Mouse (Mus musculus) fibroblast of lung, adult 2 months (primary cell): ENCODE measurements around the gene H1foo.

ENCODE experiments used
- DNase-seq: peaks from one replicate; pipeline ENCODE4 v3.0.0-alpha.2; 2011; ENCODE audit warnings: low read depth

The H1foo gene

DNA sequence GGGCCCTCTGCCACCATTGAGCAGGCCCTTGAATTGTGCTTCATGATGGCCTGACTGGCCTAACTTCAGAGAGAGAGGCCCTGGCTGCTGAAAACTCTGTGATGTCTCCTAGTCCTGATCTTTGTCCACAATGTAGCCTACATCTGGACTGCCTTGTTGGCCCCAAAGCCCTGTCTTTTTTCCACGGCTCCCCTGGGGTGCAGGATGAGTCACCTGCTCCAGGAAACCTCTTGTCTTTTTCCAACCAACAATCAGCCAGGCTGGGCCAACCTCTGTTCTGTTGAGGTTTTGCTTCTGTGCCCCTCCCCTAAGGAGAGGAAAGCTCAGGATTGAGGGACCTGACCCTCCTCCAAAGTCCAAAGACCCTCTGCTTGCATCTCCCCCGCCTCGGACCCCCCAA, 17.0 kb downstream of the H1foo start:
- DNase-seq, result no peak

DNA sequence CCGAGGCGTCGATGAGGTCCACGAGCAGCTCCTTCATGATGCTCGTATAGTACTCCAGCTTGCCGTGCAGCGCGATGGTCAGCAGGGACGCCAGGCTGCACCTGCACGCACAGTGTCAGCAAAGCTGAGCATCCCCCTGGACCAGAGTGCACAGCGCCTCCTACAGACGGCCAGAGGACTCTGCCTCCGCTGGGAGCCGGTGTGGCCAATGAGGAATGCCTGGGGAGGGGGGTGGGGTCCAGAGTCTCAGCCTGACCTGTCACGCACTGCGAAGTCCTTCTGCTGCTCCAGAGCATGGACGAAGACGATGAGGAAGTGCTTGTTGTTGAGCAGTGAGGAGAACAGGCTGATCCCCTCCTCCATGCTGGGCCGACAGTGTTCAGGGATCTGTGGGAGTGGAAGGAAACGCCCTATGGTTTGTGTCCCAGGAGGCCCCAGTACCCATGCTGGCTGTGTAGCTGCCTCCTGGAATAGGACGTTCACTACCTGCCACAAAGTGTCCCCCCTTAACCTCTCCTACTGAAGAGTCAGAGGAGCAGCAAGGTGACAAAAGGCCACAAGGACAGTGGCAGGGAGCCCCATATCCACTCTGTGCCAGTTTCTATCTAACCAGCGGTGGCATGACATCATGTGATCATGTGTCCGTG, 17.8 kb downstream of the H1foo start:
- no peak for DNase-seq

DNA sequence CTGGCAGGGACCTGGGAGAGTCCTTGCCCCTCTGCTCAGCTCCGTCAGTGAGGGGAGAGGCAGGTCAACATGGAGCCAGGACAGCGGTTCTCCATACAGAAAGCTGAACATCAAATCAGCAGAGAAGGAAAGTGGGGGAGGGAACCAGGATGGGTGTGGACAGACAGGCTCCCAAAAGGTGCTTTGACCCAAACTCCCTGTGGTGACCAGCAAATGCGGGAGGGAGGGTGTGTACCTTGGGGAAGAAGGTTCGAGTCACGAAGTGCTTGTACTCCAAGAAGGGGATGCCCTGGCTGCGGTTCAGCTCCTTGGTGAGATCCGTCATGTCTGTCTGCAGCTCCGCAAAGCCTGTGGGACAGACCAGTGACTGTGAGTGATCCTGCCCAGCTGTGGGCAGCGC, 18.9 kb downstream of the H1foo start:
- no peak for DNase-seq

DNA sequence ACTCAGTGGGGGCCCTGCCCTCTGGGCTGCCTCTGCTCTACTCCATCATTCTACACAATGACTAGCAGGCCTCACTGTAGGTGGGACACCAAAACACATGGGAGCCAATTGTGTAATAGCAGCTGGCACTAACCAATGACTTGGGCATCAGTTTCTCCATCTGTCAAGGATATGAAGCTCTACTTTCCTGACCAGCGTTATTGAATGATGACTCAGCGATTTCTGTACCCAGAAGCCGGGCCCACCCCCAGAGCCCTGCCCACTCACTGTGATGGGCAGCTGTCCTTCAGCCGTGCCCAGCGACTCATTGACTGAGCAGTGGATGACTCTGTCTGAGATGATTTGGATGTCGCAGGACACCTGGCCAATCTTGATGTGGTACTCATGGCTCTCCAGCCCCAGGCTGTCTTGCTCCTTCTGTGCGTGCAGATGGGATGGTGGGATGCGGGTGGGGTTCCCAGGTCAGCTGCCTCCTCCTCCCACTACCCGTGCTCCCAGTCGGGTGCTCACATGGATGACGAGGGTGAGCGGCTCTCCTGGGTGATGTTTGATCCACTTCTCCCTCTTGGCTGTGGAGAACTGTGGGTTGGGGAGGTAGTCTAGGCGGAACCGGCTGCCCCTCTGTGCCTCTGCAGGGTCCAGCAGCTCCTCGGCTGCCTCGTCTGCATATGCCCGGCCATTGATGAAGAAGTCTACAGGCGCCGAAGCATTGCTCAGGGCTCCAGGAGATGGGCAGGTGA, 21.7 kb downstream of the H1foo start:
- DNase-seq, result no peak

DNA sequence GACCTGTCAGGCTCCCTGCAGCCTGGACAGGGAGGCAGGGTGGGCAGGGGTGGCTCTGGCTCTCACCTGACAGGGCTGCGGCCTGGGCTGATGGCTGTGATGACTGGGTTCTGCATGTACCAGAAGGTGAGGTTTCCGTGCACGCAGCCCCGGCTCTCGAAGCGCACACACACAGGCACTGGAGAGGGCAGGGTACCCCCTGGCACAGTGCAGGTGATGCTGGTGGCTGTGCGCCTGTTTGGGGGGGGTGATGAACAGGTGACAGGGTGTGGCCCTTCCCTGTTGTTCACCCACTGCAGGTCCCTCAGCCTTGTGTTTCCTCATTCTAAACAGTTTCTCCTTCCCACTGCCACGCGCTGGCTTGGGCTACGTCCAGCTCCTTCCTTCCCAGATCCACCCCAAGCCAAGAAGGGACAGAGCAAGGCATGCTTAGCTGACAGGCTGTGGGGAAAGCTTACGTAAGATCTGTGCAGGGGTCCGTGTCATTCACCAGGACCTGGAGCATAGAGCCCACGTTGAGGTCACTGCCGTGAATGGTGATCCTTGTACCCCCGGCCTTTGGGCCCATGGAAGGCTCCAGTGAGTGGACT, 22.6 kb downstream of the H1foo start:
- DNase-seq, result no peak

DNA sequence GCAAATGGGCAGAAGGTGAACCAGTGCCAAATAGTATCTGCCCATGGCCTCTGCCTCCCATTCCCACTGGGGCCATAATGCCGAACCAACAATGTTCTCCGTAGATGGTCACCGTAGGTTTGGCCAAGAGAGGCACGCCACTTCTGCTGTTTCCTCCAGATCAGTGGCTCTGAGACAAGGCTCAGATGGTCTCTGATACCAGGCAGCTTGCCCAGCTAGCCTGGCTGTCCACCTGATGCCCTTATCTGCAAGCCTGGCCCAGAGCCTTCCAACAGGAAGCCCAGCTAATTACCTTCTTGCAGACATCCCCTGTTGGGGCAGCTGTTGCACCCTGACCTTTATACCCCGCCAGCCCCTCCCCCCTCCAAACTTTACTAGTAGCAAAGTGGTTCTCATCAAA, 23.3 kb downstream of the H1foo start:
- DNase-seq, result no peak

DNA sequence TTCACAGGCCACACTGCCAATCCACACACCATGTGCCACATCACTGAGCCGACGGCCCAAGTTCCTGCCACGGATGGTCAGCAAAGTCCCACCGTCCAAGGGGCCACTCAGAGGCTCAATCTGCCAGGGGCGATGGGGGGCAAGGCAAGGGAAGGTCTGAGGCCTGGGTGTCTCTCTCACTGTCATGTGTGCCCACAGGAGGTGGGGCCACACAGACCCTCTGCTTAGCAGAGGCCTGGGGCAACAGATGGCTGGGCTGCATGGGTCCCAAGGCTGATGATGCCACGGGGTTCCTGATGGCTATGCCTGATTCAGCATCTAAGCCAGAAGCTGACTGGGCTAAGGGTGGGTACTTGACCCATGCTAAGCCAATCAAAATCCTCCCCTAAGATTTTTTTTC, 24.0 kb downstream of the H1foo start:
- no peak for DNase-seq

DNA sequence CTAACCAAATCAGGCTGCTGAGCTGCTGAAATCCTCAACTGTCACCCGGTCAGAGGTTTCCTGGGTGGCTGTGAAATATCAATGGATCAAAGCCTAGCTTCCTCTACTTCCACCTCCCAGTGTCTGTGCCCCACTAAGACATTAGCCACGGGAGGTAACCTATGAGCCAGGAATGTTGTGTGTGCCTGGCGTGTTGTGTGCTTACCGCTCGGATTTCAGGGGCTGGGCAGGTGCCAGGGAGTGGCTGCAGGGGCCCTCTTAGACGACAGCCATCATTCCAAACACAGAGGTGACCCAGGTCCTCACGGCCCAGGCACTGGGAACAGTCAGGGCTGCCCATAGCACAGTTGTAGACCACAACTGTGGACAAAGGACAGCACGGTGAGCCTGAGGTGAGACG, 24.4 kb downstream of the H1foo start:
- DNase-seq, result no peak

DNA sequence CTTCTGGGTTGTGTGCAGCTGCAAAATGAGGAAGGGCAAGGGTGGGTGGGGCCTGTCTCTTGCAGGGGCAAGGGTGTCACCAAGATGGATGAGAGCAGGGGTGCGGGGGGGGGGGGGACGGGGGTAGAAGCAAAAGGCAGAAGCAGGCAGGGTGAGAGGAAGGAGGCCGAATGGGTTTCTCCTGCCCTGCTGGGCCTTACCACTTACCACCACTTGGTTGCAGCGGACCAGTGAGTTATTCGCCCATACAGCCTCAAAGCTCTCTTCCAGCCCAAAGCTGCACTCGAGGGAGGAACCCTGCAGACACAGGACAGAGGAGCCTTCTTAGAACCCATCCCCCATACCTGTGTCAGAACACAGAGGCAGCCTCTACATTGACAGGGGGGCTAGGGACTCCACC, 25.2 kb downstream of the H1foo start:
- no peak for DNase-seq

DNA sequence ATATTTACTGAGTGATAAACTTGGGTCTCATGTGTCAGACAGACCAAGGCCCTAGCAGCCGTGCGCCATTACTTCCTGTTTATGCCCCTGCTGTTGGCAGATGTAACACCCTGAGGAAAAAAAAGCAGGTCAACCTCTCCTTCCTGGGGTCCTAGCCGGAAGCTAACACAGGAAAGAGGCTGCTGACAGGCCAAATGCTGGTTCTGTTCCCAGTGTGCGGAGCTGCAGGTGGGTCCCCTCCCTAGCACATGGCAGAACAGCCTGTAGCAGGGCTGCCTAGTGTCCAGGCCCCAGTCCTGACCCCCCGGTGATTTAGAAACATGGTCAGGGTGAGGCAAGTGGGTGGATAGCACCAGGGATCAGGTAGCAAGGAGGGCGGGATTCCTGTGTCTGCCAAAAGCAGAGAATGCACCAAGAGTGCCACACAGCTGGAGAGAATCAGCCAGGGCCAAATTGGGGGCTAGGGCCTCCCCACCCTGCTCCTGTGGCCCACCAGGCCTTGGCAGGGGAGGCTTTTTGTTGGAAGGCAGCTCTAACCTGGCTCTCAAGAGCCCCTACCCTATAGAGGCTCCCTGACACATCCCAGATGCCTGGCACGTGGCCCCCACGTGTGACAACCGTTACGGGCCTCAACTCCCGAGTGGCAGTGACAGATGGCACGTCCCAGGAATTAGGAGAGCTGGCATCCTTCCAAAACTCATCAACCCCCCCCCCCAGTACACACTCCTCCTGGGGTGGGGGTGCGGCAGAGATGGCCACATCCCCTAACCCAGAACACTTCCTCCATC, 26.7 kb downstream of the H1foo start:
- DNase-seq, result no peak

DNA sequence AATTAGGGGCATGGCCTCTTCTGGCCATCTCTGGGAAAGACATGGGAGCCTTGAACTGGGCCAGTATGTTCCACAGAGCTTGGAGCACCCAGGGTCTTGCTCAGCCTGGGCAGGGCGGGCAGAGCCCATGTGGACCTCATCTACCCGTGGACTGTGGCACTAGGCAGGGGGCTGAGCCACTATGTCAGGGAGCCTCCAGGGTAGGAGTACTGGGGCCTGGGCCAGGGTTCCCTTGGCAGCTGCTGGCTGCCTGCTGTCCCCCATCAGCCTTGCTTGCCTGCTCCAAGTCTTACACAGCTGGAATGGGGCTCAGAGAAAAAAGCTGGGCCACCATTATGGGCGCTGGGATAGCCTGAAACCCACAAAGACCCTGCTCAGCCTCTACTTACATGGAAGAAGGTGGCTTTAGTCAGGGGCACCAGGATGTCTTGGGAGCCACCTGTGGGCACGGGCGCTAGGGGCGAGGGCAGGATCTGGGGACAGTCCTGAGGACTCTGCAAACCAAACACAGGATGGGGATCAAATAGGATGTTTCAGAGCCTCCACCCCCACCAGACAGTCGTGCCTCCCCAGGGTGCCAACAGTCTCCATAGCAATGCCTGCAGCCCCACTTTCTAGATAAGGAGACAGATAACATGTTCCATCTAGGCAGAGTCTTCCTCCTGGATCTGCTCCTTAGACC, 27.5 kb downstream of the H1foo start:
- DNase-seq, result no peak

DNA sequence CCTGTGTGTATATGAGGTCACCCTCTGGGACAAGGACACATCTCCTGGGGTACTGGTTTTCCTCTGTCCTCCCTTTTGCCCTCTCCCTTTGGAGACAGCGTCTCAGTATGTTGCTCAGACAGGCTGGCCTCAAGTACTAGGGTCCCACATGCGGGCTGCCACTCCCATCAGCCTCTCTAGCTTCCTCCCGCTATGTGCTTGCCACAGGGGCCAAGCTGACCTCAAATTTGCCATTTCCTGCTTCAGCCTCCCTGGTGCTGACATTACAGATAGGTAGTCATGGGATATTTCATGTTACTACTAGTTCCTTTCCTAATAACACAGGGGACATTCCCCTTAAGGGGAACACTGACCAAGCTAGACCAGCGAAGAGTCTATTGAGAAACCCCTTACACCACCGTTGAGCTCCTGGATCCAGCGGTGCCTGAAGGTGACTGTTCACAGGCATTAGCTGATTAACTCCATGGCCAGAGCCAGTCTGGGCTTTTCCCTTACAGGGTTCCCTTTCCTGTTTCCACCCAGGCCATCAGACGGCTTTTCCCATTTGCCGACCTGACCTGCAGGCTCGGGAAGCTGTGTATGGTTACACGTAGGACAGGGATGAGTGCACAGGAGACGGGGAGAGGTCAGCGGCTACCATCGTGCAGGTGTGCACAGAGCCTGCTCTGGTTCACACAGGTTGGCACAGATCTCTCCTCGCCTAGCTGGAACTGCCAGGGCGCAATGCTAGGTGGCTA, 28.6 kb downstream of the H1foo start:
- DNase-seq, result no peak

DNA sequence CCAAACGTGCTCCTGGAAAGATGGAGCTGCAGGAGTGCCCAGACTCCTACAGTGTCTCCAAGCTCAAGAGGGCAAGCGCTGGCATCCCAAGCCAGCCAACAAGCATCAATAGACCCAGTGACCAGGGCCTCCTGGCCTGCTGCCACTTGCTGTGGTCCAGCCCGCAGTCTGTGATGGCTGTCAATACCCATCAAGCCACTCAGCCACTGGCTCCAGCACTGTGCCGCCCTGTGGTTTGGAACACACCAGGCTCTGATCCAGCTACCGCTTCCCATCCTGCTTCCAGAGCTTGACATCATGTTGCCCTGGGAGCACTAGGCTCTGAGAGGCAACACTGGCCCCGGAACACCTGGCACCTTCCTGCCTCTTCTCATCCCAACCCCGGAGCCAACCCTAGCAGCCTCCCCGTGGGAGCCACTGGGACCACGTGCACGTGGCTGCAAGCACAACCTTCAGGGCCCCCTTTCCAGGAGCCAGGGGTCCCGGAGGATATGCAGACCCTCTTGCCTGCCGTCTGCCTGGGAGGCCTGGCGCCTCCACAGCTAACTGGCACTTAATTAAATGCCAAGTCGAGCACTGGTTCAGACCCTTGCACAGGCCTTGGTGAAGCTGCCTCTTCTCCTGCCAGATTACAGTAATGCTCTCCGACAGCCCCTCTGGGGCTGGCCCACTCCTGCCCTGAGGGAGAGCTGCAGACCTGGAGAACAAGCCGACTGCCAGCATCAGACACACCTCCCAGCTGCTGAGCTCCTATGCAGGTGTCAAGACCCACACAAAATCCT, 29.3 kb downstream of the H1foo start:
- peak; percentile 82 for DNase-seq

DNA sequence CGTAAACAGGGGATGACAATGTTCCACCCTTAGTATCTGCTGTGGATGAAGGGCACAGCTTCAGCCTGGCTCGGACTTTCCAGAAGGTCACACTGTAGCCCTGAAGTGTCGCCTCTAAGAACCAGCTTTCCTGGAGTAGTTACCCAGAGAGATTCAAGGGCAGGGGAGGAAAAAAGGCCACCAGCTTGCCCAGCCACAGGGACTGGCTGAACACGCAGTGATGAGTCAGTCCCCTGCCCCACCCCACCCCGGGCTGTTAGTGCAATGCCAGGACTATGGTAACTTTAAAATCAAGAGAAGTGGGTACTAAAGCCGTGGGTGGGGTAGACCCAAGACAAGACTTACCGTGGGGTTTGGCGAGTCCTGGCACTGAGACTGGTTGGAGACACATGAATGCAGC, 30.9 kb downstream of the H1foo start:
- DNase-seq, result no peak

DNA sequence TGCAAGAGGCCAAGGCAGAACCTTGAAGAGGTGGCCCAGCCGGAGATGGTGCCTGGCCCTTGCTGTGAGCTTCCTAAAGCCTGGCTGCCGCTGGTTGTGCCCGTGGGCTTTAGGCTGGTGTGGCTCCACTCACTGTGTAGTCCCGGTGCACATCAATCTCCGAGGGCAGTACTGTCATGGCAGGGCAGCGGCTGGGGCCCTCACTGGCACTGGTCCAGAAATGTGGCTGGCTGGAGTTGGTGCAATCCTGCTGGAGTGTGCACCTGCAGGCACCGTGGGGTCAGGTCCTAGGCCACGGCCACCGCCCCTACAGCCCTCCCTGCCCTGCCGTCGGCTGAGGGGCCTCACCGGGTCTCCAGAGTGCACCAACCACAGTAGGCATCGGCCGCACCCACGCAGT, 33.1 kb downstream of the H1foo start:
- DNase-seq, result no peak

DNA sequence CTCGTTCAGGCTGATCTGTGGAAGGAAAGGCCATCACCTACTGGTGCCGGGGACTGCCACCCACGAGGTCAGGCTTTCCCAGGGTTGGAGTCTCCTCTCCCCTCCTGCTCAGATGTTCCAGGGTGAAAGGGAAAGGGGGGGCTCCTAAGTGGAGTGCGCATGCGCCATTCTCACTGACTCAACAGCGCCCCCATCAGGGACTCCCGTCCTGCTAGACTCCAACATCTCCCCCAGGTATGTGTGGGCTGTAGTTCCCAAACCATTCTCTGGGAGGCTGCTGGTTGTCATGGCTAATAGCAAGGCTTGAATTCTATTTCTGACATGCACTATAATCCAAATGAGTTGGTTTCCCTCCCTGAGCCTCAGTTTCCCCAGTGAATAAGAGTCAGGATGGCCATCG, 33.9 kb downstream of the H1foo start:
- no peak for DNase-seq

DNA sequence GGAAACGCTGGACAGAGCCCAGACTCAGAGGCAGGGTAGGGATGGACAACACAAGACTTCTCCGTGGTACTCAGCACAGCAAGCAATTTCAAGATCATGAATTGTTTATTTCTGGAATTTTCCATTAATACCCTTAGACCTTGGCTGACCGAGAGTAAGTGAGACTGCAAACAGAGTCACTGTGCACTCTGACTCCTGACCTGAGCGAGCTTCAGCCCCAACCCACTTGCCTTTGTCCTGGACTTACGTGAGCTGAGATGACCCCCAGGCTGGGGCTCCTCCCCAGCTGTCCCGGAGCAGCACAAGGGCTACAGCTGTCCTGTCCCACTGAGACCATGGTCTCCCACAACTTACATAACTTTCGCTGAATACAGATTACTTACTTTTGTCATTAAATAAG, 38.2 kb downstream of the H1foo start:
- DNase-seq, result no peak

DNA sequence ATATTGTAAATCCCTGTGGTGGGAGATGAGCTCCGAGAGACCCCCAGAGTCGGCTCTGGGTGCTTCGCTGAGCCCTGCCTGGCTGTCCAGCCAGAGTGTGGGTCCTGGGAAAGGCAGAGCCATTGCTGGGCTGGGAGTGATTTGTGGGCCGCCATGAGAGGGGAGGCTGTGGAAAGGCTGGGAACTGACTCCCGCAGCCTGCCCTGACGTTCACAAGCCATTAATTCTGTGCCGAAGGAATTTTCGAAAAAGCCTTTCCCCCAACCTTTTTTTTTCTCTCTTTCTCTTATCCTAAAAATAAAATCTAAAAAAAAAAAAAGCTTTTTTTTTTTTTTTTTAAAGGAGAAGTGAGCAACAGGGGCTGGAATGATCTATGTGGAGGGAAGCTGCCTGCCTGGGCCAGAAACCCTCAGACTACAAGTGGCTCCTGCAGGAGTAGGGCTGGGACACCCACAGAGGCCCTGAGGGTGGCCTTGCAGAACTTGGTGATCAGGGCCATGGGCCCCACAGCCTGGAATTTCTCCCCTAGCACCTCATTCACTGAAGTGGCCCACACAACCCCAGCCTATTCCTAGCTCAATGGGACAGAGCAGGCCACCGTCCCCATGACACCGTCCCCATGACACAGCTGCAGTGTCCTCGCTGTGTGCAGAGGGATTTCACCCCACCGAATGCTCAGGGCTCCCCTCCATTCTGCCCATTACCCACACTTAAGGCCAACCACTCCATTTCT, 38.7 kb downstream of the H1foo start:
- no peak for DNase-seq

DNA sequence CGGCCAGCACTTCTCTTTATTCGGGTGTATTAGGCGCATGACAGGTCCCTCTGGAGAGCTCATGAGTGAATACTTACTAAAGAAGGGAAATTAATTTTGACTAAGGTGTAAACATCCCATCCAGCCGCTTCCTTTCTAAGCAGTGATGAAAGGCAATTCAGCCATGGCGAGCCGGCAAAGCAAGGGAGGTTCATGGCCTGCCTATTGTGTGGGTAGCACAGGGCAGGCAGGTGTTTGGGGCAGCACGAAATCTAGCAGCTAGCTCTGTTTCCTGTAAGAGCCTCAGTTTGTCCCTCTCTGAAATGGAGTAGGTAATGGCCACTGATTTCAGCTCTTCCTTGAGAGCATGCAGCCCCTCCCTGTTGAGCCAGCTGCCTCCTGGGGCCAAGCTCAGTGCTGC, 39.8 kb downstream of the H1foo start:
- no peak for DNase-seq

DNA sequence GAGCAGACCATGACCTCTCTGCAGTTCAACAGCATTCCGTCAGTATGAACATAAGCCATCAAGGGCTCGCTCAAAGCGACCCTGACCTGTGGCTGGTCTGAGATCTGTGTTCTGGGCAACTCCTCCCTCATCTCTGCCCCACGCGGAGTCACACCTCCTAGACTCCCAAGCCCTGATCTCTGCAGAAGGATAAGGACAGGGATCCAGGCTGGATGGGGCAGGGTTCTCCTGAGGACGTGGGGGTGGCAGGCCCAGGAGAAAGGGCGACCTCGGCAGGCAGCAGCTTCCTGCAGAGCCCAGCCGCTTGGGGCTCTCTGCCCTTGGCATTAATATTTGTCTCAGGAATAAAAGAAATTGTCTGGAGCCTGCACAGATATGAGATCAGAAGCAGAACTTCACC, 40.9 kb downstream of the H1foo start:
- DNase-seq, result no peak
